Mouse (Mus musculus) ES-E14 (cell line): Measurements from ENCODE around the gene Gna14.

Source experiments
- CHD2 ChIP-seq: IDR thresholded peaks from 2 replicates; pipeline ENCODE4 v1.6.1; 2014; ENCODE audit warnings: mild to moderate bottlenecking, low read depth, low read length, inconsistent platforms
- HCFC1 ChIP-seq: IDR thresholded peaks from 2 replicates; pipeline ENCODE4 v1.6.1; 2012; ENCODE audit warnings: low read length, inconsistent platforms, borderline replicate concordance; ENCODE audit not compliant: insufficient read depth
- MAFK ChIP-seq: IDR thresholded peaks from 2 replicates; pipeline ENCODE4 v1.6.1; 2014; ENCODE audit warnings: mild to moderate bottlenecking, low read depth, low read length, inconsistent platforms; ENCODE audit not compliant: insufficient read depth
- ZC3H11A ChIP-seq: IDR thresholded peaks from 2 replicates; pipeline ENCODE4 v1.6.1; 2012; ENCODE audit warnings: low read depth, mild to moderate bottlenecking, inconsistent platforms, low read length, borderline replicate concordance
- ZNF384 ChIP-seq: IDR thresholded peaks from 2 replicates; pipeline ENCODE4 v1.6.1; 2012; ENCODE audit warnings: low read depth, low read length, inconsistent platforms

GRCm38 (mm10) chr19:16456181-16456580 is 20.6 kb downstream of the Gna14 start:
- no peak for TF ChIP-seq MAFK
- TF ChIP-seq HCFC1, result no peak
- no peak for TF ChIP-seq CHD2
- no peak for TF ChIP-seq ZNF384
- no peak for TF ChIP-seq ZC3H11A
